In the genomic region with DNA sequence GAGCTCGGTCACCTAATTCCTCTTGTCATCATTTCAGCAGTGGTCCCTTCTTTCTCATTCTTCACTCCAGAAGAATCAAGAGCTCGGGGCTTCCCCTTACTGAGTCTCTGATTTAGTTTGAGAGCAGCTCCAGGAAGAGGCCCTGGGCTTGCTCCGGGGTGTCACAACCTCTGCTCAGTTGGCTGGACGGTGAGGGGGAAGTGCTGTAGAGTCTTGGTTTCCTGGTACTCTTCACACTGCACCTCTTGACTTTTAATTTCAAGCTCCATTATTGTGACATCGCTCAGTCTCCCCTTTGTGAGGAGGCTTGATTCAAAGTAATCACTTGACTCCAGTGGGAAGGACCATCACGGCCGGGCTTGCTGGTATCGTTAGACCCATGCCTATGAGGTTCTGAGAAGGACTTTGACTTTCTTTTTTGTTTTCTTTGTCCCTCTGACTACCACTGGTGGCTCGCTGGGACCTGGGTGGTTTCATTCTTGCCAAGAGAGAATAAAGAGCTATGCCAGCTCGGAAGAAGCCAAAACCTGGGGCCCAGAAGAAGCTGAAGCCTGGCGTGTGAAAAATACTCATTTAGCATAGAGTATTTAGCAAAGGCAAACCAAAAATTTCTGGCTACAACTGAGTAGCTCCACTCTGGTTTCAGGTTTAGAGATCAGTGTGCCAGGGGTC, we compare ENCODE assay signal across 1 mouse cellular context.
TF ChIP-seq lines count a peak whose summit lies in the region.

No protein-coding gene starts in this region.

TF ChIP-seq in CH12.LX, 34 proteins besides CTCF, POLR2A, EP300 and RAD21 (continued from another document):
- TF ChIP-seq HCFC1 (IDR thresholded peaks at IDR 0.05; ENCODE audit: low read depth, low read length) (no peak; the same call in none of the 2 replicates), USF1 (IDR thresholded peaks at IDR 0.05; ENCODE audit: low read depth, low read length) (no peak), MEF2A (IDR thresholded peaks at IDR 0.05; ENCODE audit: borderline replicate concordance, low read depth, low read length) (peak; percentile 78; the same call in 1 of the 2 replicates), USF2 (conservative IDR thresholded peaks at IDR 0.05; ENCODE audit: low read depth, low read length) (no peak), ZC3H11A (IDR thresholded peaks at IDR 0.05; ENCODE audit: low read depth, low read length) (no peak), MYC (IDR thresholded peaks at IDR 0.05; ENCODE audit: low read depth, low read length) (no peak), MAFK (IDR thresholded peaks at IDR 0.05; ENCODE audit: insufficient replicate concordance, low read length) (no peak), SMC3 (IDR thresholded peaks at IDR 0.05; ENCODE audit: low read depth, low read length) (no peak), NRF1 (IDR thresholded peaks at IDR 0.05; ENCODE audit: low read depth, low read length) (no peak; the same call in 1 of the 2 replicates), KAT2A (IDR thresholded peaks at IDR 0.05; ENCODE audit: insufficient replicate concordance, low read length) (no peak), BHLHE40 (IDR thresholded peaks at IDR 0.05; ENCODE audit: low read depth, low read length) (peak; percentile 55; the same call in 1 of the 2 replicates), IRF4 (IDR thresholded peaks at IDR 0.05; ENCODE audit: low read depth, low read length) (peak; percentile 86), PAX5 (IDR thresholded peaks at IDR 0.05; ENCODE audit: low read length) (no peak), ZMIZ1 (IDR thresholded peaks at IDR 0.05; ENCODE audit: low read depth, low read length) (0 out of 2 replicates have a peak, but pooled peaks have one; percentile 10), SIN3A (IDR thresholded peaks at IDR 0.05; ENCODE audit: low read length) (peak; percentile 38), TCF12 (IDR thresholded peaks at IDR 0.05; ENCODE audit: low read depth, low read length) (peak; percentile 63; the same call in 1 of the 2 replicates), CHD1 (IDR thresholded peaks at IDR 0.05; ENCODE audit: low read depth, low read length) (no peak)
